Mouse (Mus musculus) heart, adult 9 months (tissue): ENCODE data around the gene Dcp1b.
"Not testable (repeated sequence)": the region's sequence is repeated elsewhere in the genome, so short reads cannot be mapped to it uniquely, and the experiment has no call there.

Experiments
- DNase-seq, 2 experiments: peaks; one replicate each; pipeline ENCODE4 v3.0.0; 2022; ENCODE audit warnings: low spot score in 2 of 2

Gene Dcp1b

GRCm38 (mm10) chr6:119196382-119197305 is 21.6 kb downstream of the Dcp1b start, which contains the start of gene Cacna1c:
Gene Cacna1c, minus strand, starts transcription at chr6:119196418.
- DNase-seq, result peak; percentile 77 to 81

GRCm38 (mm10) chr6:119198534-119199273 is 23.7 kb downstream of the Dcp1b start:
- DNase-seq, result no peak

DNA sequence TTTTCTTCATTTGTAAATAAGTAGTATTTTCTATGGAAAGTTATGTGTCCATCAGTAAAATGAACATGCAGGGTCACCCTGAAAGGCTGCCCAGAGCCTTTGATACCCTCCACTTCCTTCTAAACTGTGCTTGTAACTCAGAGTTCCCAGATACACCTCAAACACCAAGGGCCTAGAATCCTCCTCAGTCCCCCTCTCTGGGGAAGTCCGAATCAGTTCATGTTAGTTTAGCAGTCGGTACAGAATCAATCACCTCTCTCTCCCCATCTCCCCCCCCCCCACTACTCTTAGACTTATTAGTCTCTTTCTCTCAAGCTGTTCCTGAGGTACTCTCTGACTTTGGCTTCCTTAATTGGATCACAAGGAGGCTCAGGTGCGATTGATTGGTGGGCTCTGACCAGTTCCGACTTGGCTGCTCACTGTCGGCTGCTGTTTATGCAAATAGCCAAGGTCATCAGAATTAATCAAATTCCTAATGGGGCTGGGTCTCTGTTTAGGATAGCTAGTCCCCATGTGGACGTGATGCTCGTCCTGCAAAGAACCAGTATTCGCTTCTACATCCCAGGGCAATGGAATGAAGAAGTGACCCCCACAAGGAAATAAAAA is 24.3 kb downstream of the Dcp1b start:
- no peak for DNase-seq

DNA sequence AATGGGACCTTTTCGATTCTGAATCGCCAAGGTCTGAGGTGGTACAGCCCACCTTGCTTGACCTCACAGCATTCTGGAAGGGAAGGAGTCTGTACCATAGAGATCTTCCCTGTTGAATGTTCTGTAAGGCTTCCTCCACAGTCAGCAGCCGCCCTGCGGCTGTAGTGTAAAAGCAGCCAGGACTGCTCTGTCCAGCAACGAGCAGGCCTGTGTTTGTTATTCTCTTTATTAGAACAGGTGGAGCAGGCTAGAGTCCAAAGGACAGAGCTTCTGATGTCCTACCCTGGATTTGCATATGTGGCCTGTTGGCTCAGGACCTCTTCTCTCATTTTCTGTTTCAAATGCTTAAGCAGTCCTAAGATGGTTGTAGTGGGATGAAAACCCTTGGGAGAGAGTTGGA is 25.3 kb downstream of the Dcp1b start:
- DNase-seq, result no peak

DNA sequence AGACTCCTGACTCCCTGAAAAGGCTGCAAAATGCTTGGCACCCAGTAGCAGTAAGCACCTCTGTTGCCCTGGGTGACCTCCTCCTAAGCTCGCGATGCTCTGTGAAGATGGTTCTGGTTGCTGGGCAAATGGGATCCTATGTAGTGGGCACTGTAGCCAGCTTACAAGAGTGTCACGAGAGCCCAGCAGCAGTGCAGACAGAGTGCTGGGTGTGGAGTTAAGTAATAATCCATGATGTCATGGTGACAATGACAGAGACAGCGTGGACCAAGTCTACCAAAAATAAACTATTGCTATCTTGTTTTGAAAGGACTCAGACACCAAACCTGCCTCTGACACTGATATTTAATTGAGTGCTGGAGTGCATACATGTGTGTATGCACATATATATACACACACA is 26.5 kb downstream of the Dcp1b start:
- DNase-seq, result no peak

- no peak for DNase-seq
Observed at GRCm38 (mm10) chr6:119204286-119204685, 29.2 kb downstream of the Dcp1b start.

DNA sequence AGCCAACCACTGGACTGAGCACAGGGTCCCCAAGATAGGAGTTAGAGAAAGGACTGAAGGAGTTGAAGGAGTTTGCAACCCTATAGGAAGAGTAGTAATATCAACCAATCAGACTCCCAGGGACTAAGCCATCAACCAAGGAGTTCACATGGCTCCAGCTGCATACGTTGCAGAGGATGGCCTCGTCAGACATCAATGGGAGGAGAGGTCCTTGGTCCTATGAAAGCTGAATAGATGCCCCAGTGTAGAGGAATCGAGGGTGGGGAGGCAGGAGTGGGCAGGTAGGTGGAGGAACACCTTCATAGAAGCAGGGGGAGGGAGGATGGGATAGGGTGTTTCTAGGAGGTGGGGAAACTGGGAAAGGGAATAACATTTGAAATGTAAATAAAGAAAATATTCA is 29.9 kb downstream of the Dcp1b start:
- no peak for DNase-seq

- not testable (repeated sequence) for DNase-seq
Observed at GRCm38 (mm10) chr6:119206006-119206405, 31.0 kb downstream of the Dcp1b start.

DNA sequence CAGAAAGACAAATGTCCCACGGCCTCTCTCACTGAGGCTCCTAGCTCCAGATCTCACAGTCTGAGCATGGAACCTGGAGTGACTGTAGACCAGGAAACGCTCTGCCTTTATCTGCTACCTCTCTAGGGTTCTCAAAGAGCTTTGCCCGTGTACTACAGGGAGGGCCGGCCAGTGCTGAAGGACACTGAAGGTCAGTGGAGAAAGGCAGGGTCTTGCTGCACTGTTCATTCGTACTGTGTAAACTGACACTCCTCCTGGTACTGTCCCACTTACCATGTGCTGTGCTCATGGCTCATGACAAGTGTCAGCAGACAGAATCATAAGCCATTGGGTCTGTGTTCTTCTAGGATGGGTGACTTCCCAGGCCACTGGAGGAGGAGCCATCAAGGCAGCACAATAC is 38.3 kb downstream of the Dcp1b start:
- DNase-seq, result no peak

DNA sequence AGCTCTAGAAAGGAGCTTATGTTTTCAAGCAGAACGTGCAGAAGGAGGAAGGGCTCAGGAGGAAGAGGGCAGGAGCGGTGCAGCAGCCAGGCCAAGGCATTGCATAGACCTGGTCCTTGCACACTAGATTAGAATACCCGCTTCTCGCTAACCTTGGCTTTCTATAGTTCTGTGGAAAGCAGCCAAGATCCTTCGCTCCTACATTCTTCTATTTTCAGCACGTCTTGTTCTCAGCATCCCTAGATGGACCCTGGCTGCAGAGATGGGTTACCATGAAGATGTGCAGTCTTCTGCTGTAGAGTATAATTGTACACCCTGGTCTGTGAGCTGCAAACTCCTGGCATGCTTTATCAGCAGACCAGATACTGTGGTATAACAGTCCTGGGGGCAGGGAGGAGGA is 39.1 kb downstream of the Dcp1b start:
- DNase-seq, result no peak

DNA sequence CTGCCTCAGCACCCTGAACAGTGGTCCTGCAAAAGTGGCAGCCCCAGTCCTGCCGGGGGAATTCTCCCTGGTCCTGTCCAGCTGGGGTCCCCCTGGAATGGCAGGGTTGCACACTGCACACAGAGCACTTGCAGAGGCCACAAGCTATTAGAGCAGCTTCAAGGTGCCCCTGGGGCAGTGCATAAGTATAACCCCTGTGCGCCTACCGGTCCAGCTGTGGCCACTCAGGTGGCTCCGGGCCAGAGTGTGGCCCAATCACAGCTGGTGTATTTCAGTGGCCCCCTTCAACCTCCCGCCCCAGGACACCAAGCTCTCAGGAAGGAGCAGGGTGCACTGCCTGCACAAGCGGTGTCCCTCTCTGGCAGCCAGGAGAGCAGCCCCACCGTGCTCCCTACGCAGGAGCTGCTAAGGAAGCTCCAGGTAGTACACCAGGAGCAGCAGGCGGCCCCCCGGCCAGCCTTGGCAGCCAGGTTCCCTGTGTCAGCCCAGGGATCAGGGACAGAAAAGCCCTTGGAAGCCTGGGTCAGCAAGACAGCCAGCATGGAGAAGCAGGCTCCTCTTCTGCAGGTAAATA is 40.1 kb downstream of the Dcp1b start:
- no peak for DNase-seq

DNA sequence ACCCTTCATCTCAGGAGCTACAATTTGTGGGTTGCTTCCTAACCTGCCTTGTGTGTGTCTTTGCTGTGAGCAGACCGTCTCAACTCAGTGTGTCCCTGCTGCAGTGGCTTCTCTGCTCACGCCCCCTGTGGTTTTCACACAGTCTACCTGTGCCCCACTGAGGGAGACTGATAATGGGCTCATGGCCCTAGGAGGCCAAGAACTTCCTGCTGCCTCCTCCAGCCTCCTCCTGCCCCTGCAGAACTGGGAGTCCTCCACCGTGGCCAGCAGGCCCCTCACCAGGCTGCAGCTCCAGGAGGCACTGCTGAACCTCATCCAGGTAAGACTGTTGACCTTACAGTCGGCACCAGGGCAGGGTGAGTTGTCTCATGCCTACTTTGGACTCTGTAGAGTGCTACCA is 42.6 kb downstream of the Dcp1b start:
- no peak for DNase-seq

- DNase-seq, result no peak
Observed at GRCm38 (mm10) chr6:119218591-119218990, 43.5 kb downstream of the Dcp1b start.

GRCm38 (mm10) chr6:119219237-119219870 is 44.3 kb downstream of the Dcp1b start:
- no peak for DNase-seq

- peak in 1 of 2 experiments; percentile 52 for DNase-seq
Observed at GRCm38 (mm10) chr6:119220297-119220696, 45.2 kb downstream of the Dcp1b start.

GRCm38 (mm10) chr6:119224451-119225195 is 49.6 kb downstream of the Dcp1b start:
- no peak for DNase-seq

GRCm38 (mm10) chr6:119225226-119225625 is 50.2 kb downstream of the Dcp1b start:
- no peak for DNase-seq

DNA sequence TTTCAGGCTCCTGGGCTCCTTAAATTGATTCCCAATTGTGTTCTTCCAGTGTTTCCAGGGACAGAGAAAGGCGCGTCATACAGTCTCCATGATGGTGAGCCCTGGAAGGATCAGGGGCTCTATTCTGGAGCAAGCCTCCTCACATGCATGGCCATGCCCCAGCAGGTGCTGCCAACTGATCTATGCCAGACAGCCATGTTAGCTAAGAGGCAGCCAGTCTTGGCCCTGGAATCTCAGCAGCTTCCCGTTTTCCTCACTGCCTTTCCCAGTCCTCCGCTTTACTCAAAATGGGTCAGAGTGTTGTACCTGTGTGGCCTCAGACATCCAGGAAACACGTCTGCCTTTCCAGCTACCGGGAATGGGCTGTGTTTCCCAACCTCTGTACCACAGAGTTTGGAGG is 50.7 kb downstream of the Dcp1b start:
- DNase-seq, result no peak

DNA sequence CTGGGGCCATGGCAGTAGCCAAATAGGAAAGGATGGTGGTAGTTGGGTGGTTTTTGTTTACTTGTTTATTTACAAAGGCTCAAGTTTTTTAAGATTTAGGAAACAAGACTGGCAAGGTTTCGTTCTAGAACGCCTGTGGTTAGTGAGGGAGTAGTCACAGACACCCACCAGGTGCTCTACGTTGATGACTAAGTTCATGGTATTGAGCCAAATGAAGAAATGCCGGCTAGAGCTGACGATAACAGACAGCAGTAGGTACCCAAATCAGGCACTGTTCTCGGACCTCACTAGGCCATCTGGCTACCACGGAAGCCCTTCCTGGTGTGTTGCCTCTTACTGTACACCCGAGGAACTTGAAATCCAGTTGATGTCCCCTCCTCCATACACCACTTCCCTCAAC is 51.9 kb downstream of the Dcp1b start:
- DNase-seq, result no peak

DNA sequence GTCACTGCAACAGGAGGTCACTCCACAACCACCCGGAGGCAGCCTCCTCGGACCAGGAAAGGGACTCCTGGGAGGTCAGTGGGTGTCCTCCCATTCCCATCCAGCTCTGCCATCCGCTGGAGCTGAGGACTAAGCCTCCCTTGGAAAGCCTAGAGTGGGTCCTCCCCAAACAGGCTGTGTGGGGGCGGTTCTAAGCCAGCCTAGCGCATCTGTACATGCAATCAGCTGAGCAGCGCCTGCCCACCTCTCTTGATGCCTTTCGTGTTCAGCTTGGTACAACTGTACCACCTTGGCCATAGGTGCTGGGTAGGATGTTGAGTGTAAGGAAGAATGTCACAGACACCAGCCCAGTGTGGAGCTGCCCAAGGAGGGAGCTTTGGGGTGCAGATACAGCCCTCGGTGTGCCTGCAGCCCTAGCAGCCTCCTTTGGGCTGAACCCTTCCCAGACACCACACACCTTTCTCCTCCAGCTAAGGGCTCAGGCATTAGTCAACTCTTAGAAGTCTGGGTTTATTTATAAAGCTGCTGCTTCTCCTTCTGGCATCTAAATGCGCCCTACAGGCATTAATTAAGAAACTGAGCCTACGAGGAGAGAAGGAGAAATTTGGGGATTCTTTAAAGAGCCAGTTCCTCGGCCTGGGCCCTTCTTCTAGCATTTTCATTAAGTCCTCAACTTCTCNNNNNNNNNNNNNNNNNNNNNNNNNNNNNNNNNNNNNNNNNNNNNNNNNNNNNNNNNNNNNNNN is 54.0 kb downstream of the Dcp1b start:
- DNase-seq, result no peak
